Mouse (Mus musculus): ENCODE results near the gene Elavl2.
"Not testable (repeated sequence)": the region's sequence is repeated elsewhere in the genome, so short reads cannot be mapped to it uniquely, and the experiment has no call there.

Elavl2 gene

GRCm38 (mm10) chr4:91310801-91311200, 89.8 kb downstream of the Elavl2 start:
- DNase-seq: no peak

- no peak for DNase-seq
Observed at GRCm38 (mm10) chr4:91297706-91298105, 102.9 kb downstream of the Elavl2 start.

- DNase-seq: no peak
Observed at GRCm38 (mm10) chr4:91295317-91295716, 105.3 kb downstream of the Elavl2 start.

DNA sequence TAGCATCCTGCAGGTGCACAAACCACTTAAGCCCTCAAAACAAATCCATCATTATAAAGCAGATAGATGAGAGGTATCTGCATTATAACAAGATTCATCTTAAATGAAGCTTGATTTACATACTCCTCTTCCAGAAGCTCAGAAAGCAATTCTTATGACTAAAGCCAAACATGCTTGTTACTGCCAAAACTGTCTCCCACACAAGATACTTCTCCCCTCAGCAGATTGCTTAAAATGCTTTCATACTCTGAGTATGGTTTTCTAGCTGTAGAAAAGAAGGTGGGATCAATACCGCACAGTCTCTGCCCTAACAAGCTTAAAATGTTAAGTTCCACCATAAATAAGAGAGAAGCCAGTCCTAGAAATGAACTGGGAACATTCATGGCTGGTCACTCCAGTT, 109.1 kb downstream of the Elavl2 start:
- no peak for DNase-seq

DNA sequence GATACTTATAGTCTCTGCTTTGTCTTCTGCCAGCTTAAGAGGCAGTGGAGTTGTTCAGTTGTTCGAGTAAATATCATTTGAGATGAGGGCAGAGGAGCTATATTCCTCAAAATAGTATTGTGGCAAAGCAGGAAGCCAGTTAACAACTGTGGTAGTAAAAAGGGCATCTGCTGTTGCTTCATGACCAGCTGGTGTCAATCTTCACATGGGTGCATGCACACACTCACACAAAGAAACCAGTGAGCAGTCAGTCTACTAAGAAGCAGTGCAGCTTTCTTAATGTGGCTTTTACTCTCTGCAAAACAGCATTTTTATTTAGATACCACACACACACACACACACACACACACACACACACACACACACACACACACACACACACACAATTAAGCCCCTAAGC, 110.2 kb downstream of the Elavl2 start:
- DNase-seq: no peak

DNA sequence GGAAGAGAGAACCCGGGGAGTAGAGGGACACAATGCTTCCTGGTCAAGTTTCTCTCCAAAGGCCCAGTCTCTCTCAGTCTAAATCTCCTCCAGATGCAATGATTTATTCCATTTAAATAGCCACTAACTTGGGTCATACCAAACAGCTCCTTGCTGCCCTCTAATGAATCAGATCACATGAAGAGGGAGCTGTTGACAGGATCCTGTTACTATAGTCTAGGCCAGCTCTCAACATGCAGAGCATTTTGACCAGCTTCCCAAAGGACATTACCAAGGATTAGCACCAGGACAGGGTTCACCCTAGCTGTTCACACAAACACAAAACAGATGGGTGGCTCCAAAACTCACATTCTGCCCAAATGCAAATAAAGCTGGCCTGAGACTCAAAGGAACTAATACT, 111.4 kb downstream of the Elavl2 start:
- DNase-seq: no peak

GRCm38 (mm10) chr4:91268390-91268789, 132.2 kb downstream of the Elavl2 start:
- no peak for DNase-seq

- DNase-seq: no peak
Observed at GRCm38 (mm10) chr4:91263733-91264440, 136.7 kb downstream of the Elavl2 start.

- DNase-seq: no peak
Observed at GRCm38 (mm10) chr4:91262839-91263238, 137.7 kb downstream of the Elavl2 start.

DNA sequence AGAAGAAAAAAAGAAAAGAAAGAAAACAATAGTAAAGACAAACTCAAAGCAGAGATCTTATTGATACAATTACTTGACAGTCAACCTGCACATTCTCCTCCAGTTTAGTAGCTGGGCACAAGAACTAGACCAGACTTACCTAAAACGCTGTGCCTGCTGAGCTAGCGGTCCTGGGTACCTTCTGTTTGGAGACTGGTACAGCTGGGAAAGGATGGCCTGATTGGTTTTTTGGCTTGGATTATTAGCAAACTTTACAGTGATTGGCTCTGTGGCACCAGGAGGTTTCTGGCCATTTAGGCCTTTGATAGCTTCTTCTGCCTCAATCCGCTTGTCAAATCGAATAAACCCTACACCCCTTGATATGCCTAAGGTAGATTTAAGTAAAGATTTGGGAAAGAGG, 140.0 kb downstream of the Elavl2 start:
- no peak for DNase-seq

DNA sequence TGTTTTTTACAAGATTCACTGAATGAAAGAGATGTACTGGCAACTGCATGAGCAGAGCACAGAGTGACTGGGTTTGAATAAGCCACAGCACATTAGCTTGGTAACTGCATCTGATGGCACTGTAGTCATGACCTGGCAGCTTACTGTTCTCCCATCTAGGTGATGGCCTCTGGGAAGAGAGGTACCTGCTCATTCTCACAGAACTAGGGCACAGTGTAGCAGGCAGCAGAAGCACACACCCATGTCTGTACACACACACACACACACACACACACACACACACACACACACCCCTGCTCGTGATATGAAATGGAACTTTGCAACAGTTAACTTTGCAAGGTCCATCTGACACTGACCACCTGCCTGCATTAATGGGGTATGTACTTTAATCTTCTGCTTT, 151.9 kb downstream of the Elavl2 start:
- no peak for DNase-seq

DNA sequence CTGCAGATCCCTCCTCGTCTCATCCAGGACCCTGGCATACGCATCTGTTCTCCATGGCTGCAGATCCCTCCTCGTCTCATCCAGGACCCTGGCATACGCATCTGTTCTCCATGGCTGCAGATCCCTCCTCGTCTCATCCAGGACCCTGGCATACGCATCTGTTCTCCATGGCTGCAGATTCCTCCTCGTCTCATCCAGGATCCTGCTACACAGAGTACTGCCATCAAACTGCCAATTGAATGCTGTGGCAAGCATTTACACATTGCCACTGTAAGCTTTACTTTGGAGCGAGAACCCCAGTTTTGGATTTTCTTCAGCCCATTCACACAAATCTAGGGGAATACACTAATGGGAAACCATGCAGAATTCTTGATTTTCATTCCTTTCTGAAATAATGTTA, 155.4 kb downstream of the Elavl2 start:
- DNase-seq: not testable (repeated sequence)

GRCm38 (mm10) chr4:91244554-91244953, 156.0 kb downstream of the Elavl2 start:
- DNase-seq: no peak

DNA sequence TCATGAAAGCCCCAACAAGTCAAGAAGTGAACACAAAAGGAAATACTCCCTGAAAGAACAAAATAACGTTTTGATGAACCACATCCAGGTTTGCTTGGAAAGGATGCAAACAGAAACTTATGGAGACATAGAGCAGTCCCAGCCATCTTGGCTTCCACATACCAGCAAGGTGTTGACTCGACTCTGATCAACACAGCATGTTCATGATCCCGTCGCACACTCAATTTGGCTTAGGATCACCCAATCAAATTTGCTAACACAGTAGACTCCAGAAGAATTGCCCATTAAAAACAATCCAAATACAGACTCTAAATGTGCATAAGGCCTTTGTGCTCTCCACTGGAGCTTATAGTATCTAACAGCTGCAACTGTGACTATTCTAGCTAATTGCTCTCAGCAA, 156.7 kb downstream of the Elavl2 start:
- DNase-seq: no peak

GRCm38 (mm10) chr4:91238739-91239485, 161.7 kb downstream of the Elavl2 start:
- DNase-seq: no peak

DNA sequence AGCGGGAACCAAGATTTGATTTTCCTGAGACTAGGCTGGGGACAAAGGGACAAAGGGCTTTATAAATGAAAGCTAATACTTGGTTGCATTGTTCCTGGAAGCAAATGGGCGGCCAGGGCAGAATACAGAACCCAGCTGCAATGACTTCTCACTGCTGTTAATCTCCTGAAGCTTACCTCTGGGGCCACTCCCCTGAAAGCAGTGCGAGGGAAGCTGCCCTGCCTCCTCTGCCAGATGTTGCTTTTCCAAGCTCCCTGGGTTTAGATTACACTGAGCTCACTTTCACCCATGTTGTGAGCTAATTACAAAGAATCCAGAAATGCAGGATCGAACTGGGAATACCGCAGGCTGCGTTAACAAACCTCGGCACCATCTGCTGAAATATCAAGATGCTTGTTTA, 163.6 kb downstream of the Elavl2 start:
- no peak for DNase-seq

- DNase-seq: no peak
Observed at GRCm38 (mm10) chr4:91234941-91235340, 165.6 kb downstream of the Elavl2 start.

DNA sequence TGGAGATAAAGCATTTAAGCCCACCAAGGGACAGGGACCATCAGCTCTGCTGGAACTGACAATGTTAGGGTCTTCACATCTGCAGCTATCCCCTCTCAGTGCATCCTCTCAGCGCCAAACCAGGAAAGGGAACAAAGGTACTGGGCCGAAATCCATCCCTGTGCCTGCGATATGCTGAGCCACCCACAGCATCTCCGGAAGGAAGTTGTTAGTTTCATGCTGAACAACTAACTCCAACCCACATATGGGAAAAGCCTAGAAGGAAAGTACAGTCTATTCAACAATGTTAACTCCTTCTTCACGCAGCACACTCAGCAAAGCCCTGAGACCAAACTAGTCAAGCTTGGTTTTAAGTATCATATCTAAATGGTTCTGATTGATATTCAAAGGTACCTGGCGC, 167.0 kb downstream of the Elavl2 start:
- DNase-seq: no peak

- DNase-seq: no peak
Observed at GRCm38 (mm10) chr4:91230439-91230863, 170.1 kb downstream of the Elavl2 start.

DNA sequence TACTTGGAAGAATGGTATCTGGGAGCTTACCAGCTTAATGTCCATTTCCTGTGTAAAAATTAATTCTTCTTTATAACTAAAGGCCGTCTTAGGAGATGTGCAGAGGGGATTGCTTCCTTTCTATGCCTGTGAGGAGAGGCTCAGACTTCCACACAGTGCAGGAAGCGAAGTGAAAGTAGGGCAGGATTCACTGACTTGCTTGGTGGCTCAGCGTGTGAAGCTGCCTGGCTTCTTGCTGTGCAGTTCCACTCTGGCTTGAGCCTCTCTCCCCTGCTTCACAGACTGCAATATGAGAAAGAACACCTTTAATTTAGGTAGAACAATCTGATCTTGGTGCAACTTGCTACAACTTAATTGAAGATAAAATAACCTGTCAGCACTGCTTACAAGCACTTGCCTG, 172.2 kb downstream of the Elavl2 start:
- no peak for DNase-seq

DNA sequence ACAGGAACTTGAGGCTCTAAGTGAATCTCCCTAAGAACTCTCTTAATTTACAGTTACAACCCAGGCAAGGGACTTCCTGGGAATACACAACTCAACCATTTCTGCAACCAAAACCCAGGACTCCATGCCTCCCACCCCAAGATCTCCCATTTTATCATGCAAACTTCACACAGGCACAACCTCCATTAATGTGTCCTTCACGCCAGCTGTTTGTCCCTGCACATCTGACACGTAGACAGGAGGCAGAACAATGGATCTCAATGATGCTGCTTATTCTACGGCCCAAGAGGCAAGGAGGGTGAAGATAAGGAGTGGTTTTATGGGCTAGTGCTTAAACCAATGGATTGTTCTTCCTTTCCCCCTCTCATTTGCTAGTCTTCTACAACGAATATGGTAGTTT, 176.8 kb downstream of the Elavl2 start:
- DNase-seq: no peak

DNA sequence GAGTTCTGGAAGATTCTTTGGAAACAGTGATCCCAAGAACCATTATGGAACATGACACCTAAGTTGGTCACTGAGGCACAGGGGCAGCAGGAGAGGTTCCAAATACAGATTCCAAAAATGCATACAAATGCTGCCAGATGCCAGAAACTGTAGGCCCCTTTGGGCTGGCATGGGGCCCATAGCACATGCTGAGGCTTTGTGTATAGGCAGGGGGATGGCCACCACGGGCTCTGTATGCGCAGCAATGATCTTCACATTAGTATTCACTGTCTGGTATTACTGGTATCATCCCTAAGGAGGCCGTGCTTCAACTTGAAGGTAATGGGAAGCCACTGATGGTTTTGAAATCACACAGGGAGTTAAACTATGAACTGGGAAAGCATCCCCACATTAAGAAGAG, 181.3 kb downstream of the Elavl2 start:
- no peak for DNase-seq

DNA sequence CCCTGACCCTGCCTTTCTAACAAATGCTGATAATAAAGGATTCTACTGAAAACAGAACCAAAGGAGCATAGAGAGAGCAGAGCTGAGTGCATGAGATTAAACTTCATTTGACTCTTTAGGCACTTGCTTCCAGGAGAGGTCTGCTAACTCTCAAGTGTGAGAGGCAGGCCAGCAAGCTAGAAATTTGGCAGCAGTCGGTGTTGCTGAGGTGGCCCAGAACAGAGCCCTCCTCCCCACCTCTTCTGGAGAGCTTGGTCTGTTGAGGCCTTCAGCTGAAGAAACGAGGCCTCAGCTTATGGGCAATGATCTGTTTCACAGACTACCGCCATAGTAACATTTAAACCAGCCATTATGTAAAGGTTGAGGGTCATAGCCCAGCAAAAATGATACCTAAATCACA, 186.7 kb downstream of the Elavl2 start:
- DNase-seq: no peak

GRCm38 (mm10) chr4:91208415-91209292, 191.9 kb downstream of the Elavl2 start:
- no peak for DNase-seq
